Mouse (Mus musculus) CH12F3 (cell line): Measurements from ENCODE around the gene Polr1e.
"Not testable (repeated sequence)": the region's sequence is repeated elsewhere in the genome, so short reads cannot be mapped to it uniquely, and the experiment has no call there.

Experiments
- in situ Hi-C: fragments of 300-500 bp; cut with MboI; formaldehyde crosslinking; loops from 2 replicates; pipeline ENCODE4 v1.14.3; 2020; ENCODE audit warnings: low sequenced_read_pairs

Gene Polr1e

DNA sequence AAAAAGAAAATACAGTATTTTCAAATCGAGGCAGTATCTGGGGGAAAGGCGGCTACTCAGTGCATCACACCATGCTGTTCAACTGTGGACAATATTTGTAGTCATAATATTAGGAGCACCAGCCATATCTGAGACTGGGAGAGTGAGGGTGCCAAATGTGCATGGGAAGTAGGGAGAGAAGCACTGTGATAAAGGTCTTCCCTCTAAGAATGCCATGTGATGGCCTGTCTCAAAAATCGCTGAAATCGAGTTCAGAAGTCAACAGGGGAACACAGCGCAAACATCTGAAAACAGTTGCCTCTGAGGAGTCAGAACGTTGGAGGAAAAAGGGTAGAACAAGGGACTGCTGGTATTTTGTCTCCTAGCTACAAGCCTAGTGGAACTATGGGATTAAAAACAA is 18.4 kb upstream of the Polr1e start:
- in situ Hi-C loops = loop anchor here (25.0 kb wide), 1 partner anchor 287 kb away; the partner anchor contains the start of gene Trmt10b

- in situ Hi-C loops = loop anchor here (25.0 kb wide), 1 partner anchor 282 kb away; the partner anchor contains the start of gene Trmt10b
Measured at GRCm38 (mm10) chr4:45005452-45005851, 12.9 kb upstream of the Polr1e start.

- in situ Hi-C loops = loop anchor here (25.0 kb wide), 1 partner anchor 276 kb away; the partner anchor contains the start of gene Trmt10b
Measured at GRCm38 (mm10) chr4:45010806-45011415, 7.5 kb upstream of the Polr1e start.

- in situ Hi-C loops = loop anchor here (25.0 kb wide), 1 partner anchor 276 kb away; the partner anchor contains the start of gene Trmt10b
Measured at GRCm38 (mm10) chr4:45011581-45012104, 6.7 kb upstream of the Polr1e start.

GRCm38 (mm10) chr4:45012105-45012975 is 6.0 kb upstream of the Polr1e start, which contains the start of gene Zbtb5:
TSS of gene Zbtb5 (minus strand) at chr4:45012412.
- in situ Hi-C loops = loop anchor here (25.0 kb wide), 1 partner anchor 275 kb away; the partner anchor contains the start of gene Trmt10b

- in situ Hi-C loops = loop anchor here (25.0 kb wide), 1 partner anchor 274 kb away; the partner anchor contains the start of gene Trmt10b
Measured at GRCm38 (mm10) chr4:45013031-45013431, 5.4 kb upstream of the Polr1e start.

DNA sequence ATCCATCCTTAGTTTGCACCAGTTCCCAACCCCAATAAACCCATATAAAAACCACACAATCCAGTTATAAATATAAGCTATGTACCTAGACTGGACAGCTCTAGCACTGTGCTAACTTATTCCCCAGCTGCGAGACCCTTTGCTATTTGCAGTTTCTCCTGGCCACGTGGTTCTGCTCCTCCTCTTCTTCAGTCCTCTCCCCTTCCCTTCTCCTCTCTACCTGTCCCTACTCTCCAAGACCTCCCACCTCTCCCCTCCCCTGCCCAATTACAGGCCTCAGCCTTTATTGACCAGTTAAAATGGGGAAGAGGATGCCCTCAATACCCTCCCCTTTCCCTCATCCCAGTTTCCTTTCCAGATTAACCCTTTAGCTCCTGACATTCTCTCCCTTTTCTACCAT is 4.8 kb upstream of the Polr1e start:
- in situ Hi-C loops = loop anchor here (25.0 kb wide), 1 partner anchor 274 kb away; the partner anchor contains the start of gene Trmt10b

DNA sequence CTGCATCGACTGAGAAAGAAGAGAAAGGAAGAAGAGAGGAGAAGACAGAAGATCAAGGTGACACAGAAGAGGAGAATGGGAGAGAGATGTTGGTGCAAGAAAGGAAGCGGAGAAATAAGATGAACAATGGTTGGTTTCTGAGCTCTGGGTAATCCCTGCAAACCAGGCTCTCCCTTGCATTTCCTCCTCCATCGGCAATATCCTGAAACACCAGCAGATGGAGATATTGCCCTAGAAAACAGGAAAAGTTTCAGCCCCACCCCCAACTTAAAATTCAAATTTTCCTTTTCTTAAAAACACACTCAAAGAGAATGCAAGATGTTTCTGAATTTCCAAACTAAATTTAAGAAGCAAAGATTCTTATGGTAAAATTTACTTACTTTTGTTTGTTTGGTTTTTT is 2.8 kb upstream of the Polr1e start:
- in situ Hi-C loops = loop anchor here (25.0 kb wide), 1 partner anchor 272 kb away; the partner anchor contains the start of gene Trmt10b

DNA sequence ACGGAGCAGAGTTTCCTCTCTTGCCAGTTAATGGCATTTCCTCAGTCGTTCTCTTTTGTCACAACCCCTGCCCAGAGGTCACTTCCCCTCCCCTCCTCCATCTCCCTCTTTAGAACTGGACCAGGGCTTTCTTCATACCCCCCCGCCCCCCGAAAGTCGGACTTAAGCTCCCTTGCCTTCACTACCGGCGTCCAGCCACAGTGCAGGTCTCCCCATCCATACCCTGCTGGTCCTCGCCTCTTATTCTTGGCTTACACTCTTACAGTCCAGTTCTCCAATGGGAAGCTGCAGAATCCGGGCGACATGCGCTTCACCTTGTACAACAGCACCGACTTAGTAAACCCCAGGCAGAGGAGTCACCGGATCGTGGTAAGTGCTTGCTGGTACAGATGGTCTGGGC is 626 bp downstream of the Polr1e start:
- in situ Hi-C loops = loop anchor here (25.0 kb wide), 1 partner anchor 268 kb away; the partner anchor contains the start of gene Trmt10b

DNA sequence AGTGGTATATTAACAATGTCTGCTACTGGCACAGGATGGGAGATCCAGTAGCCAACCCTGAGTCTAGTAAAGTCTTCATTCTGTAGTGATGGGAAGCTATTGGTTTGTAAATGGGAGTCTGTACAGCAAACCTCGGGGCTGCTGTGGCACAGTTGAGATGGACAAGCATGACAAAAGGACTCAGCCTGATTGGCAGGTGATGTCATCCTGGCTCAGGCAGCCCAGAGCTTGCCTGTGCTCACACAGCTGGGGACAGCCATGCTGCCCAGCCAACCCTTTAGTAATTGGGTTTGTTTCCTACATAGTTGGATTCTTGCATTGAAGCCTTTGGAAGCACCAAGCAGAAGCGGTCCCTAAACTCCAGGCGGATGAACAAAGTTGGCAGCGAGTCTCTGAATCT is 8.1 kb downstream of the Polr1e start:
- in situ Hi-C loops = no loop called here

GRCm38 (mm10) chr4:45032586-45032985 is 14.2 kb downstream of the Polr1e start:
- in situ Hi-C loops = no loop called here

DNA sequence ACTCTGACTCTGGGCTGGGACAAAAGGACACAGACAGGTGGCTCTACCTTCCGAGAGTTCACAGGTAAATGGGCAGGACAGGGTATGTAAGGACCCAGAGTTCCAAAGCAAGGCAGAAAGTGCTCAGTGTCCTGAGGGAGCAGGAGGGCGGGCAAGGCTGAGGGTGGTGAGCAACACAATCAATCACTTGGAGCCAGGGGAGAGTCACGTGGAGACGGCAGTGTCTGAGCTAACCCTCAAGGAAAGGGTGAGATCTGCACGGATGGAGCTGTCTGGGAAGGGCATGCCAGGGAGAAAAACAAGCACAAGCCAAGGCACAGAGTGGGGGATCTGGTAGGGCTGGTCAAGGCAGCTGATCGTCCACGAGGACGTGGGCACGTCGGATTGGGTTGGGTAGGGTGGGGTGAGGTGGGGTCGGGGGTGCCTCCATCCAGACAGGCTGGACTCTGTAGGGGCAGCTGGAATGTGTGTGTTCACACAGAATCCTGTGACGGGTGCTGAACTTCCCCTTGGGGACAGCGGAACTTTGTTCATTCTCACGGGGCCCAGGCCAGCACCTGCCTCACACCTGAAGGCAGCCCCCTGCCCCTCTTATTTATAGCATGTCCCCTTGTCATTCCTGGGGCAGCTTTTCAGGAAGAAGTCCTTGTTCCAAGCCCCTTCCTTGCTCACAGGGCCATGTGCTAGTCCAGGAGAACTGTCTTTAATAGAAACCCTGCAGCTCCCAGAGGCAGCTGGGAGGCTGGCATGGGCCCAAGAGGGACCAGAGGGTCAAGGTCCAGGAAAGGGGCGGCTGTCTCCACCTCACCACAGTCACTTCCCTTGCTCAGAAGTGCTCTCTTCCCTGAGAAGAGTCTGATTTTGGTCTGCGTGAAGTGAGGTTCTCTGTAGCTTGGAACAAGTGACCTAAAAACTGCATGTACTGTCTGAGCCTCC is 16.6 kb downstream of the Polr1e start:
- in situ Hi-C loops = no loop called here

GRCm38 (mm10) chr4:45036048-45036447 is 17.7 kb downstream of the Polr1e start:
- in situ Hi-C loops = no loop called here

DNA sequence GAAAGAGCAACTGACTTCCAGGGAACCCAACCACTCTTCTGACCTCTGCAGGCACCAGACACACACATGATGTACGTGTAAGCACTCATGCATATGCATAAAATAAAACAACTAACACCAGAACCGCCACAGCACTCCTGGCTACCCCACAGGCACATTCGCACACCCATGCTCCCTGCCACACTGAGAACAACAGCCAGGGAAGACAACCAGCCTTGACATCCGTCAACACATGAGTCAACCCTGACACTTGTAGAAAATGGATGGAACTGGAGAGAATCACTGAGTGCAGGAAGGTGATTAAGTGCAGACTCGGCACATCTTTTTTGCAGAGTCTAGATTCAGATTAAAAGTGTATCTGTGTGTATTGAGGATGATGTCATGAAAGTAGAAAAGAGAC is 18.2 kb downstream of the Polr1e start:
- in situ Hi-C loops = no loop called here

GRCm38 (mm10) chr4:45037455-45038410 is 19.4 kb downstream of the Polr1e start:
- in situ Hi-C loops = no loop called here

- in situ Hi-C loops = not testable (repeated sequence)
Measured at GRCm38 (mm10) chr4:45038879-45039278, 20.5 kb downstream of the Polr1e start.

DNA sequence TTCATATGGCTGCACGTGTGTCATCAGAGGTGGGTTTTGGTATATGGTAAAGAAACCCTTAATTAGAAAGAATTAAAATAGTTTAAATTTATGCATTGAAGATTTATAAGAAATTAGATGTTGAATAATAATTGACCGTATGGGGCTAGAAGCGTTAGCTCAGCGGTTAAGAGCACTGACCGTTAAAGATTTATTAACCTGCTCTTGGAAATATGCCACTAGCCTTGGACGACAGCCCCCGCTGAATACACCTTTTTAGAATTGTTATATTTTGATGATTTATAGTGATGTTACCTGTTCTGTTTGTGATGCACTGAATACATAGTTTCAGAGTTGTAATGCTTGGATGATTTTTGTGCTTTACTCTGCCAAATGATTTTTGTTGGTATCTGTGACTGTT is 21.2 kb downstream of the Polr1e start:
- in situ Hi-C loops = not testable (repeated sequence)

GRCm38 (mm10) chr4:45040795-45041194 is 22.4 kb downstream of the Polr1e start:
- in situ Hi-C loops = no loop called here

- in situ Hi-C loops = no loop called here
Measured at GRCm38 (mm10) chr4:45046679-45047078, 28.3 kb downstream of the Polr1e start.
